Mouse (Mus musculus): ENCODE data around the gene Insig2.

Insig2 gene

GRCm38 (mm10) chr1:121332485-121332884 is at the start of gene Insig2:
TSS of gene Insig2 (minus strand) at chr1:121332589.
- DNase-seq (ENCODE audit: low spot score in 2 of 2): no peak

- DNase-seq (ENCODE audit: low spot score in 2 of 2): no peak
Measured at GRCm38 (mm10) chr1:121381562-121381961, 49.2 kb upstream of the Insig2 start.

- no peak for DNase-seq (ENCODE audit: low spot score in 2 of 2)
Measured at GRCm38 (mm10) chr1:121380033-121380432, 47.6 kb upstream of the Insig2 start.

GRCm38 (mm10) chr1:121377901-121378300 is 45.5 kb upstream of the Insig2 start:
- no peak for DNase-seq (ENCODE audit: low spot score in 2 of 2)

GRCm38 (mm10) chr1:121377410-121377809 is 45.0 kb upstream of the Insig2 start:
- no peak for DNase-seq (ENCODE audit: low spot score in 2 of 2)

GRCm38 (mm10) chr1:121373631-121374030 is 41.2 kb upstream of the Insig2 start:
- no peak for DNase-seq (ENCODE audit: low spot score in 2 of 2)

- no peak for DNase-seq (ENCODE audit: low spot score in 2 of 2)
Measured at GRCm38 (mm10) chr1:121372656-121373055, 40.3 kb upstream of the Insig2 start.

- no peak for DNase-seq (ENCODE audit: low spot score in 2 of 2)
Measured at GRCm38 (mm10) chr1:121371449-121371848, 39.1 kb upstream of the Insig2 start.

- DNase-seq (ENCODE audit: low spot score in 2 of 2): no peak
Measured at GRCm38 (mm10) chr1:121367257-121367656, 34.9 kb upstream of the Insig2 start.

GRCm38 (mm10) chr1:121360561-121360960 is 28.2 kb upstream of the Insig2 start:
- no peak for DNase-seq (ENCODE audit: low spot score in 2 of 2)

GRCm38 (mm10) chr1:121359680-121360079 is 27.3 kb upstream of the Insig2 start:
- DNase-seq (ENCODE audit: low spot score in 2 of 2): no peak

- no peak for DNase-seq (ENCODE audit: low spot score in 2 of 2)
Measured at GRCm38 (mm10) chr1:121353779-121354178, 21.4 kb upstream of the Insig2 start.

- no peak for DNase-seq (ENCODE audit: low spot score in 2 of 2)
Measured at GRCm38 (mm10) chr1:121351037-121351436, 18.6 kb upstream of the Insig2 start.

- no peak for DNase-seq (ENCODE audit: low spot score in 2 of 2)
Measured at GRCm38 (mm10) chr1:121350616-121351015, 18.2 kb upstream of the Insig2 start.

- no peak for DNase-seq (ENCODE audit: low spot score in 2 of 2)
Measured at GRCm38 (mm10) chr1:121348875-121349847, 16.8 kb upstream of the Insig2 start.

GRCm38 (mm10) chr1:121343966-121344365 is 11.6 kb upstream of the Insig2 start:
- no peak for DNase-seq (ENCODE audit: low spot score in 2 of 2)

- DNase-seq (ENCODE audit: low spot score in 2 of 2): no peak
Measured at GRCm38 (mm10) chr1:121335789-121336188, 3.4 kb upstream of the Insig2 start.

GRCm38 (mm10) chr1:121333986-121334703 is 1.8 kb upstream of the Insig2 start:
- no peak for DNase-seq (ENCODE audit: low spot score in 2 of 2)

- no peak for DNase-seq (ENCODE audit: low spot score in 2 of 2)
Measured at GRCm38 (mm10) chr1:121330621-121331020, 1.8 kb downstream of the Insig2 start.

- DNase-seq (ENCODE audit: low spot score in 2 of 2): no peak
Measured at GRCm38 (mm10) chr1:121329391-121329790, 3.0 kb downstream of the Insig2 start.

GRCm38 (mm10) chr1:121328193-121328555 is 4.2 kb downstream of the Insig2 start:
- no peak for DNase-seq (ENCODE audit: low spot score in 2 of 2)

- peak; percentile 82 to 88 for DNase-seq (ENCODE audit: low spot score in 2 of 2)
Measured at GRCm38 (mm10) chr1:121327344-121328192, 4.8 kb downstream of the Insig2 start.

Data from spleen, postnatal 14 days (tissue).